Mouse (Mus musculus): ENCODE data around the gene Oaz2. TPM values are rescaled to one million over a fixed set of nuclear protein-coding genes. Genes with fewer than 3 reads are reported as not detected.

The Oaz2 gene
- polyA plus RNA-seq (2012; rRNA removed) = 48.0 and 54.2 TPM in 2 replicates

DNA sequence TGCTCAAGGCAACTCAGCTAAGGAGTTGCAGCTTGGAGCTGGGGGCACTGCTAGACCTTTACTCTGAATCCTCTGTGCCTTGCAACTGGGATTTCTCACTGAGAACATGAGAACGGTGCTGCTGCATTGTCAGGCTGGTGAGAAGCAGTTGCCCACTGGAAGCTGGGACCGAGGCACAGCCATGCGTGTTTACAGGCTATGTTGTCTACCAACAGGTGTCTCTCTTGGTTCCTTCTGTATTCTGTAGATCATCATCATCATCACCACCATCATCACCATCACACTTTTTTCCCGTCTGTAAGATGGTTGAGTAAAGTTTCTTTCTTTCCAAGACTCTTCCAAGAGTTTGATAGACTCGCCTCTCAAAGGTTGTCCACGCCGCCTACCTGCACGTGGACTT, at the start of gene Oaz2:
Gene Oaz2 (plus strand): TSS at position 301 of the 400 bp plus-strand sequence.
- Histone ChIP-seq H3K4me3 (ENCODE audit: extremely low read depth, insufficient read depth, insufficient read length) (no peak within 1 kb of the TSS), H3K27ac (ENCODE audit: insufficient read depth, low read length) (no peak within 1 kb of the TSS), H3K36me3 (ENCODE audit: control insufficient read depth, insufficient read depth, low read length) (no peaks in the 10 kb centered on the region), H3K4me1 (ENCODE audit: control insufficient read depth, insufficient read depth, insufficient read length) (no peaks in the 10 kb centered on the region), H3K27me3 (ENCODE audit: control insufficient read depth, insufficient read depth, low read length) (no peaks in the 10 kb centered on the region)
- no peak for TF ChIP-seq CTCF (IDR thresholded peaks at IDR 0.05; ENCODE audit: extremely low read depth, insufficient read depth, insufficient read length, insufficient replicate concordance)
- no peak for TF ChIP-seq POLR2A (IDR thresholded peaks at IDR 0.05; ENCODE audit: low read depth, low read length)
- no peak for DNase-seq (ENCODE audit: low read depth in 1 of 2, low spot score in 2 of 2)
- WGBS = 93% methylated on average over 8 of the region's 8 CpGs

DNA sequence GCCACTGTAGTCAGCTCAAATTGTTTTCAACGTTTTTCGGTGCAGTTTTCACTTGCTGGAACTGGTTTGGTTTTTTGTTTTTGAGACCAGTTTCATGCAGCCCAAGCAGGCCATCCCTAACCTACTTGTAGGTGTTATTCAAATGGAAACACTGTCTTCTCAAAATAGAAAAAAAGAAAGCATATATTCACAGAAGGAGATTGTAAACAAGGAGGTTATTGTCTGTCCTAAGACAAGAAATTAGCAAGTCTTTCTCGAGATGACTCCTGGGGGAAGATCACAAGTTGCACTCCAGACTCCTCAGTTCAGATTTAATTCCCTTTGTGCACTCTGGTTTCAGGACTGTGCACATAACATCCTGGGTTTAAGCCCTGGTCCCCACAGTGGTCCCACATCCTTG, 48.5 kb upstream of the Oaz2 start:
- Histone ChIP-seq H3K4me3 (ENCODE audit: extremely low read depth, insufficient read depth, insufficient read length) (no peak overlapping the region), H3K27me3 (ENCODE audit: control insufficient read depth, insufficient read depth, low read length) (no peaks in the 10 kb centered on the region), H3K4me1 (ENCODE audit: control insufficient read depth, insufficient read depth, insufficient read length) (no peaks in the 10 kb centered on the region), H3K36me3 (ENCODE audit: control insufficient read depth, insufficient read depth, low read length) (no peaks in the 10 kb centered on the region), H3K27ac (ENCODE audit: insufficient read depth, low read length) (no peak overlapping the region)
- DNase-seq (ENCODE audit: low read depth in 1 of 2, low spot score in 2 of 2) = no peak
- 74% methylated on average over 3 of the region's 3 CpGs for WGBS
- TF ChIP-seq CTCF (IDR thresholded peaks at IDR 0.05; ENCODE audit: extremely low read depth, insufficient read depth, insufficient read length, insufficient replicate concordance) (no peak), POLR2A (IDR thresholded peaks at IDR 0.05; ENCODE audit: low read depth, low read length) (no peak)

DNA sequence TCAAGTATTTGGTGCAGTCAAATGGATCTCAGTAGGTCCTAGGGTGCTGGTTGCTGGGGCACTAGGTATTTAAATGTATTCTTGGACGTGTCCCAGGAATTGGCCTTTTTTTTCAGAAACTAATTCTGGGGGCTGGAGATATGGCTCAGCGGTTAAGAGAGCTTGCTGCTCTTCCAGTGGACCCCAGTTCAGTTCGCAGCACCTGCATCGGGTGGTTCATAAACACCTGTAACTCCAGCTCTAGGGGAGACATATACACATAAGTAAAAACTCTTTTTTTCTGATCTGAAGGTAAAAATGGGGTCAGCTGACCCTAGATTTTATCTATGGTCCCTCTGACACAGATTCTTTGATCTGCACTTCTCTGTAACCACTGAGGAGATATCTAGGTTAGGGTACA, 46.6 kb upstream of the Oaz2 start:
- TF ChIP-seq POLR2A (IDR thresholded peaks at IDR 0.05; ENCODE audit: low read depth, low read length) = no peak
- TF ChIP-seq CTCF (IDR thresholded peaks at IDR 0.05; ENCODE audit: extremely low read depth, insufficient read depth, insufficient read length, insufficient replicate concordance) = no peak
- WGBS = 90% methylated on average over 4 of the region's 4 CpGs
- Histone ChIP-seq H3K27ac (ENCODE audit: insufficient read depth, low read length) (no peak overlapping the region), H3K27me3 (ENCODE audit: control insufficient read depth, insufficient read depth, low read length) (no peaks in the 10 kb centered on the region), H3K36me3 (ENCODE audit: control insufficient read depth, insufficient read depth, low read length) (no peaks in the 10 kb centered on the region), H3K4me1 (ENCODE audit: control insufficient read depth, insufficient read depth, insufficient read length) (no peaks in the 10 kb centered on the region), H3K4me3 (ENCODE audit: extremely low read depth, insufficient read depth, insufficient read length) (no peak overlapping the region)
- DNase-seq (ENCODE audit: low read depth in 1 of 2, low spot score in 2 of 2) = no peak

DNA sequence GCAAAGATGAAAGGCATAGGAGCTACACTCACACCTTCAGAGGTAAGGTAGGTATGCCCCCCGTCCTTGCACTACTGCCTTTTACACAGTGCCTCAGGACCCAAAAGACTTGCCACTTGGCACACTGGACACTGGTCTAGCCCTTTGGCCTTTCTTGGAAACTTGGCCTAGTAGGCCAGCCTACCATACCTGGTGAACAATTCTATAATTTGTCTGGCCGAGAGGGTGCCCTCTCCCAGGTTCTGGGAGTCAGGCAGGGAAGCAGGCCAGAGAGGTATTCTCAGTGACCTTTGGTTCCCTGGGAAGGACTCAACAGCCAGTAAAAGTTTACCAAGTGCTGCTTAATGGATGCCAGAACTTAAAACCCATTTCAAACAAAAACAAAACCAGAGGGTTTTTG, 46.1 kb upstream of the Oaz2 start:
- 83% methylated on average over 2 of the region's 2 CpGs for WGBS
- no peak overlapping the region for H3K27ac ChIP-seq (ENCODE audit: insufficient read depth, low read length)
- DNase-seq (ENCODE audit: low read depth in 1 of 2, low spot score in 2 of 2) = no peak

DNA sequence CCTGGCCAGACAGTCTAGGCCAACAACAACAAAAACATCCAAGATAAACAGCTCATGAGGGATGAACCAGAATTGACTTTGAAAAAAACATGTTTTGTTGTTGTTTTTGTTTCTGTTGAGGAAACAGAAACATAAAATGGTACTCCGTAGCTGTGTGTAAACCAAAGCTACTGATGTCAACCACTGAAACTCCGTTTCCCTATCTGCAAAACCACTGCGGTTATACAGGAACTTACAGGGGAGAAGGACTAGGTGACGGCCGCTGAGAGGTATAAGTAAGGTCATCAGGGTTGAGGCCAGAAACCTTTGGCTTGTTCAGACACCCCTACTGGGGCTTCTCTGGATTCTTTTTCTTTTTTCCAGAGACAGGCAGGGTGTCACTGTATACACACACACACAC, 45.0 kb upstream of the Oaz2 start:
- DNase-seq (ENCODE audit: low read depth in 1 of 2, low spot score in 2 of 2) = no peak
- WGBS = 28% methylated on average over 5 of the region's 5 CpGs
- no peaks in the 10 kb centered on the region for H3K4me1 ChIP-seq (ENCODE audit: control insufficient read depth, insufficient read depth, insufficient read length)
- no peak overlapping the region for H3K4me3 ChIP-seq (ENCODE audit: extremely low read depth, insufficient read depth, insufficient read length)
- H3K27ac ChIP-seq (ENCODE audit: insufficient read depth, low read length) = no peak overlapping the region
- no peak for TF ChIP-seq POLR2A (IDR thresholded peaks at IDR 0.05; ENCODE audit: low read depth, low read length)
- TF ChIP-seq CTCF (IDR thresholded peaks at IDR 0.05; ENCODE audit: extremely low read depth, insufficient read depth, insufficient read length, insufficient replicate concordance) = no peak
- H3K27me3 ChIP-seq (ENCODE audit: control insufficient read depth, insufficient read depth, low read length) = no peaks in the 10 kb centered on the region
- no peaks in the 10 kb centered on the region for H3K36me3 ChIP-seq (ENCODE audit: control insufficient read depth, insufficient read depth, low read length)

More for the DNA sequence above, 46.1 kb upstream of the Oaz2 start:
- TF ChIP-seq POLR2A (IDR thresholded peaks at IDR 0.05; ENCODE audit: low read depth, low read length) (no peak), CTCF (IDR thresholded peaks at IDR 0.05; ENCODE audit: extremely low read depth, insufficient read depth, insufficient read length, insufficient replicate concordance) (no peak)
- H3K4me3 ChIP-seq (ENCODE audit: extremely low read depth, insufficient read depth, insufficient read length) = no peak overlapping the region
- no peaks in the 10 kb centered on the region for H3K4me1 ChIP-seq (ENCODE audit: control insufficient read depth, insufficient read depth, insufficient read length)
- H3K36me3 ChIP-seq (ENCODE audit: control insufficient read depth, insufficient read depth, low read length) = no peaks in the 10 kb centered on the region
- H3K27me3 ChIP-seq (ENCODE audit: control insufficient read depth, insufficient read depth, low read length) = no peaks in the 10 kb centered on the region

DNA sequence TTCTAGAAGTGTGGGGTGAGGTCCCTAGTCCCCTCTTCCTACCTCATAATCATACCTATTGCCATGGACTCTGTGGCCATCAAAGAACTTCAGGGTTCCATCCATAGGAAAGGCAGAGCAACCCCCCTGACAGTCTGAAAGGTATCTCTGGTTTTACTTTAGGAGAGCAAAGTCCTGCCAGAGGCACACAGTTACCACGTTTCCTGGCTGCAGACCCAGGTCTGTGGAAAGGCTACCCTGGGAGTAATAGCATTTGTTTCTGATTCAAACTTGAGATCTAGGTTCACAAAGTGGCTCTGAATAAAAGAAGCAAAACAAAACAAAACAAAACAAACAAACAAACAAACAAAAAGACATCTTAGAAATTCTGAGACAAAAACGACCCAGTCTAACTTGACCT, 43.5 kb upstream of the Oaz2 start:
- H3K4me1 ChIP-seq (ENCODE audit: control insufficient read depth, insufficient read depth, insufficient read length) = no peaks in the 10 kb centered on the region
- no peak overlapping the region for H3K4me3 ChIP-seq (ENCODE audit: extremely low read depth, insufficient read depth, insufficient read length)
- DNase-seq (ENCODE audit: low read depth in 1 of 2, low spot score in 2 of 2) = no peak
- TF ChIP-seq CTCF (IDR thresholded peaks at IDR 0.05; ENCODE audit: extremely low read depth, insufficient read depth, insufficient read length, insufficient replicate concordance) = no peak
- no peak for TF ChIP-seq POLR2A (IDR thresholded peaks at IDR 0.05; ENCODE audit: low read depth, low read length)
- no peak overlapping the region for H3K27ac ChIP-seq (ENCODE audit: insufficient read depth, low read length)
- peaks cover 6% of the 10 kb centered on the region for H3K27me3 ChIP-seq (ENCODE audit: control insufficient read depth, insufficient read depth, low read length)
- WGBS = 70% methylated on average over 2 of the region's 2 CpGs
- no peaks in the 10 kb centered on the region for H3K36me3 ChIP-seq (ENCODE audit: control insufficient read depth, insufficient read depth, low read length)

DNA sequence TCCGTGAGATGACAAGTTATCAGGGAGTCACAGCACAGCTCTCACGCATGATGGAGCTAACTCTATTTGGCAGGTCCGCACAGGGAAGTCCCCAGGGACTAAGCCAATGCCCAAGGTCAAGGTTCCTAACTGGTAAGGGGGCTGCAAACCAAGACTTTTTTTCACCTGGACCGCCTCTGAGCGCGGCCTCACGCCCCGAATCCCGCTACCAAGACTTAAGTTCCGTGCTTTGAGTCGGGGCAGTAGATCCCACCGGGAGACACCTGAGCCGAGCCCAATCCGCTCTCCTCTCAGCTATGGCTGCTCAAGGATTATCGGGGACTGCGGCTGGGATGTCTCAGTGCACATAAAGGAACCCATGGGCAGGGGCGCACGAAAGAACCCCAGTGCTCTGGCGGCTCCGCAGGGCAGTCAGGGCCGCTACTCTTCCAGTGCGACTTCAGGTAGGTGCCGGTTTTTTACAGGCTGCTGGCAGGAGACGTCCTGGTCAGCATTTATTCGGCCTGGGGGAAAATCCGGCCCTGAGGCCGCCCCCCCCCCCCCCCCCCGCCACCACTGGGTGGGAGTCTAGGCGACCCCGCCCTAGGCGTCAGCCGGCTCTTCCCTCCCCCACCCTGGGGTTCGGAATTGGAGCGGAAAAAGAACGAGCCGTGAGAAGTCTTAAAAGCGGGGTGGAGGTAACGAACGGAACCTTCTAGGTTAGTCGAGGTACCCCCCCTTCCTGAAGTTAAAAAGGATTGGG, 38.6 kb upstream of the Oaz2 start, which contains the start of gene Rbpms2:
Gene Rbpms2 (plus strand): TSS at position 624 of the 742 bp plus-strand sequence.
- no peak for DNase-seq (ENCODE audit: low read depth in 1 of 2, low spot score in 2 of 2)
- Histone ChIP-seq H3K27ac (ENCODE audit: insufficient read depth, low read length) (no peak within 1 kb of the TSS; the same call in 1 of the 2 replicates), H3K4me1 (ENCODE audit: control insufficient read depth, insufficient read depth, insufficient read length) (peaks cover 3% of the 10 kb centered on the region; the same call in 1 of the 2 replicates), H3K36me3 (ENCODE audit: control insufficient read depth, insufficient read depth, low read length) (no peaks in the 10 kb centered on the region), H3K27me3 (ENCODE audit: control insufficient read depth, insufficient read depth, low read length) (peaks cover 25% of the 10 kb centered on the region), H3K4me3 (ENCODE audit: extremely low read depth, insufficient read depth, insufficient read length) (peak within 1 kb of the TSS; percentile 72)
- 7% methylated on average over 40 of the region's 40 CpGs for WGBS
- TF ChIP-seq CTCF (IDR thresholded peaks at IDR 0.05; ENCODE audit: extremely low read depth, insufficient read depth, insufficient read length, insufficient replicate concordance) = no peak
